ENCODE assay signal across 8 mouse cellular contexts in genomic region chr7:130073388-130073787, GRCm38 (mm10).
A peak's percentile ranks its signal among the peaks of the same experiment; 100 is the strongest.
DNase-seq lines count a peak whose midpoint lies in the region; ATAC-seq lines count a peak whose summit lies in the region.

No protein-coding gene starts in this region.

- peaks cover 17% of the 10 kb centered on the region for H3K4me1 ChIP-seq in hindbrain, embryonic 15.5 days (replicated peaks)

- no peaks in the 10 kb centered on the region for H3K36me3 ChIP-seq in hindbrain, embryonic 15.5 days

- intact Hi-C loops in heart, postnatal 25 days (cut with DNase I) = no loop called here

- no peak for ATAC-seq in hindbrain, embryonic 15.5 days (ENCODE audit: low FRiP score, low read depth)

- no peak overlapping the region for H3K9ac ChIP-seq in hindbrain, embryonic 15.5 days

- H3K27me3 ChIP-seq in hindbrain, embryonic 15.5 days = 0 out of 2 replicates have a peak, but pooled peaks cover 2% of the 10 kb centered on the region

- no peak overlapping the region for H3K27ac ChIP-seq in hindbrain, embryonic 15.5 days (replicated peaks)

- no peaks in the 10 kb centered on the region for H3K9me3 ChIP-seq in hindbrain, embryonic 15.5 days

- peak; percentile 53 for DNase-seq in heart, adult 11 months
- no peak for DNase-seq in heart, postnatal 25 days (ENCODE audit: low spot score)
- peak; percentile 2 for DNase-seq in Muller cell, postnatal 12 days (ENCODE audit: inconsistent ontology term)
- peak; percentile 36 to 58 for DNase-seq in lung, postnatal 4 days
- no peak for DNase-seq in urinary bladder, postnatal 25 days (ENCODE audit: low spot score)
- no peak for DNase-seq in adrenal gland, adult 8-10 months
- DNase-seq in layer of hippocampus, adult 9-11 months = no peak

- 53% methylated on average over 11 of the region's 11 CpGs for WGBS in hindbrain, embryonic 15.5 days

- H3K4me3 ChIP-seq in hindbrain, embryonic 15.5 days = peak overlapping the region; percentile 25; the same call in 1 of the 2 replicates

- peak overlapping the region; percentile 55 for H3K4me2 ChIP-seq in hindbrain, embryonic 15.5 days

Comparison
In these comparisons a context has a peak if more than half of its experiments do, and no peak if none do; other contexts are left out.
1. DNase-seq: peak in heart, adult 11 months (single experiment), Muller cell, postnatal 12 days (single experiment) and lung, postnatal 4 days (2 of 2); none in heart, postnatal 25 days (single experiment), urinary bladder, postnatal 25 days (single experiment), adrenal gland, adult 8-10 months (single experiment) and layer of hippocampus, adult 9-11 months (single experiment).